Mouse (Mus musculus) T-helper 1 cell (primary cell): ENCODE data around the gene Mllt1.

Experiments
- in situ Hi-C: fragments of 300-600 bp; cut with MboI, MseI; formaldehyde crosslinking; loops from one replicate; pipeline ENCODE4 v1.15.1; 2025; ENCODE audit warnings: high pct_unique_total_duplicates

The Mllt1 gene

DNA sequence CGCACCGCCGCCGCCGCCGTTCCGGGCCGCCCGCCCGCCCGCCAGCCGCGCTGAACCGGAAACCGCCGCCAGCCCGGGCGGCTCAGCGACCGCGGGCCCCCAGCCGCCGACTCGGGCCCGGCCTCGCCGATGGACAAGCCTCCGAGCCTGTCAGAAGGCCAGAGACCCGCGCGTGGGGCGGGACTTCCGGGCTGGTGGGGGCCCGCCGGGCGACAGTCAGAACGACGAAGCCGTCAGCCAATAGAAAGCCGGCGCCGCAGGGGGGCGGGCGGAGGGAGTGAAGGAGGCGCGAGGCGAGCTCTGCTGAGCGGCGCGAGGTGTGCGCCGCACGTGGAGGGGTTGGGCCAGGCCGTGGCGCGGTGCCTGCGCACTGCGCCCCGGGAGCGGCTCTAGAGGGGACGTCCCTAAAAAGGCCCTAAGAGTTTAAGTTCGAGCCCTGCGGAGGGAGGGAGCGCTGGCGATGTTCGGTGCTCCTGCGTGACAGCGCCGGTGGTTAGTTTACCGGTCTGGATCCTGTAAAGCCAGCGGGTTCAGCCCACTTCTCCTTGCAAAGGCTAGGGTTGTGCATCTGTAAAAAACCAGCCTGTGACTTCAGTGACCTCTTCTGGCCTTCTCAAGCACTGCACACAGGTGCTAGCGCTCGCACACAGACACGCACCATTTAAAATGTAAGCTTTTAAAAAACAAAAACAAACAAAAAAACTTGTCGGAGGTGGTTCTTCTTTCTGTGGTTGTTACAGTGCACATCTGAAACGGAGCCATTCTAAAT lies at the start of gene Mllt1:
Gene Mllt1 (minus strand): TSS at position 53 of the 769 bp plus-strand sequence.
- in situ Hi-C loops, result loop anchor here (5.0 kb wide), 1 partner anchor 42 kb away; no protein-coding TSS in a partner anchor

DNA sequence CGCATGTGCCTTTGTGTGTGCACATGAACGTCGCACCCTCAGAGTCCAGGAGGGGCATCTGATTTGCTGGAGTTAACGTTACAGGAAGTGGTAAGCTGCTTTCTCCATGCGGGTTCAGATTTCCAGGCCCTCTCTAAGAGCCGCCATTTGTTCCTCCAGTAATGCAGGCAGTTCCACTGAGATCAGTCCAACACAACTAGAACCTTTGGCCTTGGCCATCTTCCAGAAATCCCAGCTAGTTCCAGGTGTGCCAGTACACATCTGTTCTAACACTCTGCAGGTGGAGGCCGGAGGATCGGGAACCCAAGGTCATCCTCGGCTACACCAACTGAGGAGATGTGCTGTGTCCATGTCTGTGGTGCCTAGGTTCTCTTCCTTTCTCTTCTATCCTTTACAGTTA lies 49.7 kb upstream of the Mllt1 start:
- in situ Hi-C loops, result no loop called here

DNA sequence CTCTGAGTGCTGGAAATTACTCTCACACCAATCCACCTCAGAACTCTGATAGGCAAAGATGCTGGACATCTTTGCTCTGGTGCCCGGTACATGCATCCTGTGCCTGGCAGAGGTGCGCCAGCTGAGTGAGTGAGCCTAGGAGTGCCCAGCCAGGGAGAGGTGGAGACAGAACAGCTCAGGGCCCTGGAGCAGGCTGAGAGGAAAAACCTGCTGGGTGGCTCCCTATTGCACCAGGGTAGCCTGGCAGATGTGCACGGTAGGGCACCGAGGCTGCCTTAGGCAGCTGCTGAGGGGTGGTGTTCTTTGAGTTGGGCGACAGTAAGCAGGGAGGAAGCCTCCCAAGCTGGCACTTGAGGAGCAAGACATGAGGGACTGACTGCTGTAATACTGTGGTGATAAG lies 46.8 kb upstream of the Mllt1 start, which contains the start of gene Acer1:
Gene Acer1 (minus strand): TSS at position 114 of the 400 bp plus-strand sequence.
- in situ Hi-C loops, result no loop called here

DNA sequence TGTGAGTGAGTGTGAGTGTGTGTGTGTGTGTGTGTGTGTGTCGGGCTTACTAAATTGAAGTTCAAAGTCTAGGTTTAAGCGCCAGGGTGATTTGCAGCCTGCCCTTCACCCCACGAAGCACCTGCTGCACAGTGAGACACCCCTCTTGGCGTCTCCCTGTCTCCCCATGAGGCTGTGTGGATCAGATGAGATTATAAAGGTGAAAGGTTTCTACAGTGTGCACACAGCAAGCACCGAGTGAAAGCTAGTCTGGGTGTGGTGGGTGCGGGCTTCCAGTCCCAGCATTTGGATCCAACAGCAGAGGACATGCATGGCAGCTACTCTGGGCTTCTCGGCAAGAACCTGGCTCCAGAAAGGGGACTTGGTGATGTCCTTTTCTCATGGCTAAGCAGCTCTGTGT lies 45.8 kb upstream of the Mllt1 start:
- in situ Hi-C loops, result no loop called here

DNA sequence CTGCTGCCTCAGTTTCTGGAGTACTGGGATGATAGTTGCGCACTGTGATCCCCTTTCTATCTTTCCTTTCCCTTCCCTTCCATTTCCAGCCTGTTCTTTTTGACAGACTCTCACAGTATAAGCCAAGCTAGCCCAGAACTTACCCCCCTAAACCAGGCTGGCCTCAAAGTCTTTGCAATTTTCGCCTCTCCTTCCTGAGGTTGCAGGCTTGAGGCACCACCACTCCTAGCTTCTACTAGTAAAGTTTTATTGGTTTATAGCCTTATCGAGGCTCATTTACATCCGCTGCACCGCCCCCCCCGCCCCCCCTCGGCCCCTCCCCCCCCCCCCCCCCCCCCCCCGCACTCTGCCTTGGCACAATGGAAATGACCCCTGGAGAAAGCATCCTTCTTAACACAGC lies 44.3 kb upstream of the Mllt1 start:
- in situ Hi-C loops, result loop anchor here (5.0 kb wide), 1 partner anchor 42 kb away; the partner anchor contains the start of gene Mllt1

DNA sequence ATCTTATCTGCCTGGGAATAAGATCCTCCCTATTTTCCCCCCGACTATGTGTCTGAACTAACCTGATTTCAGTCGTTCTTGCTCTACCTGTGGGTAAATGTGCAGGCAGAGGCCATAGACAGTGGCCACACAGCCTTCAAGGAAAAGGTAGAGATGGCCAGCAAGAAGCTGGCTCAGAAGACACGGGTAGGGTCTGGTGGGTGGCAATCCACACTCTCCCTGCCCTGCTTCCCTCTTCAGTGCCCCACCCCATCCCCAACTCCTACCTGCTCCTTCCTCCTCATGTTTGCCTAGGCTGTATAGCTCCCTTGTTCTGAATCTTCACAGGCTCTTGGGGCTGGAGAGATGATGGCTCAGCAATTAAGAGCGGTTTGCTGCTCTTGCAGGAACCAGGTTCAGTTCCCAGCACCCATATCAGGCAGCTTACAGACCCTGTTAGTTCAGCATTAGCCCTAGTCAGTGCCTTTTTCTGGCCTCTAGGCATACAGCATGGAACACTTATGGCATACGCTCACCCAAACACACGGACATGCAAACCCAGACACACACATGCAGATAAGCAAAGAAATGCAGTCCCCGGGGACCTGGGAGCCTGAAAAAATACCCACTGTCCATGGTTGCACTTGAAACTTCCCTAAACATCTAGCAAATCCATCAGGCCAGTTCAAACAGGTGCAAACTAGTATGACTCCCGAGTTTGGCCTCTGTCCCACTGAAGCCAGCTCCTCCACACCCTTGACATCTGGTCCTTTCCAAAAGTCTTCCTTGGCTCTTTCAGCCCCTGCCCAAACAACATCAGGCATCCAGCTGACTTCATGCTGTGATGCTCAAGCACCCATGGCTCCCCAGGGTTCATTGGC lies 41.5 kb upstream of the Mllt1 start:
- in situ Hi-C loops, result loop anchor here (5.0 kb wide), 1 partner anchor 39 kb away; the partner anchor contains the start of gene Mllt1

DNA sequence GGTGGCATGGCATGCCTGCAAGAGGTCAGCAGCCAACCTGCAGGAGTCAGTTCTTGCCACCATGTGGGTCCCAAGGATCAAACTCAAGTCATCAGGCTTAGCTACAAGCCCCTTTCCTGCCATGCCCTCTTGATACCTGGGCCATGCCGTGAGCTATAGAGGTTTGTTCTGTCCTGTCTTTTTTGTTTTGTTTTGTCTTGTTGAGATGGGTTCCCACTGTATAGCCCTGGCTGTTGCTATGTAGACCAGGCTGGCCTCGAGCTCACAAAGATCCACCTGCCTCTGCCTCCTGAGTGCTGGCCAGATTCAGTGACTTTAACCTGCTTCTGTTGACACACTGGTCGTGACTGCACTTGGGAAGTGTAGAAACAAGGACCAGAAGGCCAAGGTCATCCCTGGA lies 40.2 kb upstream of the Mllt1 start:
- in situ Hi-C loops, result loop anchor here (5.0 kb wide), 1 partner anchor 38 kb away; the partner anchor contains the start of gene Mllt1

DNA sequence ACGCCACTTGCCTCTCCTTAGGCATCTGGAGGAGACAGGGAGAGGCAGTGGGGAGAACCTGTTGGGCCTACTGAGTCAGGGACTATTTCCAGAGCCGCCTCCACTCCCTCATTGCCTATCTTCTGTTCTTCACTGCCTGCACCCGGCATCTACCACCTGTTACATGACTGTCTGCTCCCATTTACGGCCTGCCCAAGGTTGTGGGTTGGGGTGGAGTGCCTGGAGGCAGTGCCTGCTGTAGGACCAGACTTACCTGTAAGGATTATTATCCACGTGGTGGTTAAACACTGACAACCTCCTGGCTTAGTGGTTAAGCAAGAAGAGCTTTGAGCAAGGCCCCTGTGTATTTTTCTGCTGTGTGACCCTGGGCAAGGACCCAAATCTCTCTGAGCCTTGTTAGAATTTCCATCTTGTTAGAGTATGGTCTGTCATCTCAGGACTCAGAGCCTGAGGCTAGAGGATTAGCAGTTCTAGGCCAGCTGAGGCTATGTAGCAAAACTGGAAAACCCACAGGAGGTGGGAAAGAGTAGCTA lies 39.6 kb upstream of the Mllt1 start:
- in situ Hi-C loops, result loop anchor here (5.0 kb wide), 1 partner anchor 37 kb away; the partner anchor contains the start of gene Mllt1

DNA sequence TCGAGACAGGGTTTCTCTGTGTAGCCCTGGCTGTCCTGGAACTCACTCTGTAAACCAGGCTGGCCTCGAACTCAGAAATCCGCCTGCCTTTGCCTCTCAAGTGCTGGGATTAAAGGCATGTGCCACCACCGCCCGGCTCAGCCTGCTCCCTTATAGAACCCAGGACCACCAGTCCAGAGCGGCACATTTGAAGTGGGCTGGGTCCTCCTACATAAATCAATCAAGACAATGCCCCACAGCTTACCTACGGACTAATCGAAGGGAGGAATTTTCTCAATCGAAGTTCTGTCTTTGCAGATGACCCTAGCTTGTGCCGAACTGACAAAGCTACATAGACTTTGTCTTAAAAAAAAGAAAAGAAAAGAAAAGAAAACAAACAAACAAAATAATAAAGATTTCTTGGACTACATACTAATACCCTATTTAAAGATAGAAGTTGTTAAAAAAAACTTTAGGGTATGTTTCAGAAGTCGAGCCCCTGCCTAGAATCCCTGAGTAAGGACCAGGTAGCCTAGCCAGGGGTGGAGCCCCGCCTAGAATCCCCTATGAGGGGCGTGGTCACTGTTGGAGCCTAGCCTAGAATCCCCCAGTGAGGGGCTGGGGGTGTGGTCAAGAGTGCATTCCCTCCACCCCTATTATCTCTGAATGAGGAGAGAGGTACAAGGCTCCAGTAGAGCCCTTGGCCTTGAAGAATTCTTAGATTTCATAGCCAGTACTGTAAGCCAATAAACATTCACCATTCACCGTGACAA lies 38.9 kb upstream of the Mllt1 start:
- in situ Hi-C loops, result no loop called here

DNA sequence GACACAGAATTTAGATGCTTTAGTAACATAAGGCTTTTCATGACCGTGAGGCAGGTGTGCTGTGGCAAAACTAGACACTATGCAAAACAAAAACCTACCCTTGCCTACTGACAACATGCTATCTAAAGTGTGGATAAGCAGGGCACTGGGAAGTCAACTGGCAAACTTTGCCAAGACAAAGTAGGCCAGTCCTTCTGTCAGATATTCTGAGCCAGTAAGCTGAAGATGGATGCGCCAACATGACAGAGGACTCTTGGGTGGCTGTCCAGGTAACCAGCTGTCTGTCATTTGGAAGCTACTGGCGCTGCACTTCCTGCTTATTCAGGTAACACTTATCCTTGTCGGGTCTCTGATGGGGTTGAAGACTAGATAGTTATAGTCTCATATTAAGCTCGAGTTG lies 34.9 kb upstream of the Mllt1 start:
- in situ Hi-C loops, result no loop called here

DNA sequence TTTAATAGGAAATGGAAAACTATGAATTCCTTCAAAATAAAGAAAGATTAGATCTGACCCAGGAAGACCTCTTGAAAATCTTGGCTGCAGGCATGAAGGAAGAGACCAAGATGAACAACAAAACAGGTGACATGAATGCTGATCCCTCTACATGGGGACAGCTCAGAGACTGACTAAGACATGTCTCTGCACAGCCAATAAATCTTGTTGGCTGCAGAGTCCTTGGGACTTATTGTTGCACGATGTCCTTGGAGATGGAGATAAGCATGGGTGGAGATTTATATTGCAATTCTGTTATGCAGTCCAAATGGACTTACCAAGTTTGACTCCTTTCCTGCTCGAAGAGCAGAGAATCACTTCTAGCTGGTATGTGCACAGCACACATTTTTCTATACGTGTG lies 34.1 kb upstream of the Mllt1 start:
- in situ Hi-C loops, result no loop called here

DNA sequence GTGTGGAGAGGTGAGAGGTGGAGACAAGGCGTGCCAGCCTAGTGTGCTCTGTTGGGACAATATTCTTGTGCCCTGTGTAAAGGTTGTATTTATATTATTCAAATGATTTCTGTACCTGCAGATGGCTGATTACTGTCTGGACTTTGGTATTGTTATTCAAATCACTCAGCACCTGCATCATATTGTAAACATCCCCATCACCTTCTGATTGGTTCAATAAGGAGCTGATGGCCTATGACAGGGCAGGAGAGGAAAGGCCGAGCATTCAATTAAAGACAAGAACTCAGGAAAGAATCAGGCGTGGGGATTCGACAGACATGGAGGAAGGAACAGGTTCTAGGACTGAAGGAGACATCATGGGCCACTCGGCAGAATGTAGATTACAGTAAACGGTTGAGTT lies 28.4 kb upstream of the Mllt1 start:
- in situ Hi-C loops, result no loop called here

DNA sequence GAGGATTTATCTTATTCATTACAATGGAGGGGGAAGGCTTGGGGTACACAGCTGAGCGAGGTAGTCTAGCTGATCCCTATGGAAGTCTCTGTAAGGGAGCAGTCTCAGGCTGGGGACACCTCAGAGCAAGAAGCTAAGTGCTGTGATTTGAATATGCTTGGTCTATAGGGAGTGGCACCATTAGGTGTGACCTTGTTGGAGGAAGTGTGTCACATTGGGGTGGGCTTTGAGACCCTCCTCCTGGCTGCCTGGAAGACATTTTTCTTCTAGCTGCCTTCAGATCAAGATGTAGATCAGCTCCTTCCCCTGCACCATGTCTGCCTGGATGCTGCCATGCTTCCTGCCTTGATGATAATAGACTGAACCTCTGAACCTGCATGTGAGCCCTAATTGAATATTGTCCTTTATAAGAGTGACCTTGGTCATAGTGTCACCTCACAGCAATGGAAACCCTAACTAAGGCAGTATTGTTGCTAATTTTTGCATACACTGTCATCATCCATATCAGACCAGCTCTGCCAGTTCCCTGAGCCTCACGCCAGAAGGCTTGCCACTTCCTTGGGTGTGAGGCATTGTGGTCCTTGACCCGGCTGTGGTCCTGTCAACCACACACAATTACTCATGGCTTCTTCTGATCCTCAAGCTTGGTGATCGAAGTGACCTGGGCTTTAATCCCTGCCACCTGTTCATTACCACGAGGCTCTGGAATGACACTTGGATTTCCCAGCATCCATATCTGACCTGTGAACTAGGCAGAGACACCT lies 27.6 kb upstream of the Mllt1 start:
- in situ Hi-C loops, result no loop called here

DNA sequence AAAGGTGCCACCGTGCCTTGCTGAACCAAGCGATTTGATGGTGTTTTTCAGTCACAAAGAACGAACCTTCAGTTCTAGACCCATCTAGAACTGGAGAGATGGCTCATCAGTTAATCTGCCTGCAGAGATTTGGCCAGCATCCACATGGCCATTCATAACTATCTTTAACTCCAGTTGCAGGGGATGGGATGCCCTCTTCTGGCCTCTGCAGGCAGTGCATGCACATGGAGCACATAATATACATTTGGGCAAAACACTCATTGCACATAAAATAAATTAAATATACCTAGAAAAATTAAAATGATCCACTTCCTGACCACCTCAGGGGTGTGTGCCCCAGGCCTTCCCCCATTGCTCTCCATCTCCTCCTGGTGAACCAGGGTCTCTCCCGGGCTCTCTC lies 26.7 kb upstream of the Mllt1 start:
- in situ Hi-C loops, result no loop called here

DNA sequence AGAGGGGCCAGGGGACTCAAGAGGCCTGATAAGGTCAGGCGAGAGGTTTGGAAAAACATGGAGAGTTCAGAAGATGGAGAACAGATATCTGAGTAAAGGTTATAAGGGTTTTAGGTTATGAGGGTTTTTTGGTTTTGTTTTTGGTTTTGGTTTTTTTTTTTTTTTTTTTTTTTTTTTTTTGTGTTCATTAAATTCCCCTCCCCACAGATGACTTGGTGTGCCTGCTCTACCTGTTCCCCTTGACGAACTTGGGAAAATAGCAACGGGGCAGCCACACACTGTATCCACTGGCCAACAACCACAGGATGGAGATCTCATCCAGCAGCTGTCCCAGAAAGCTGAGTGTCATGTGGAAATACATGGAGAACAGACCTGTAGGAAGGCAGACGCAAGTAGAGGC lies 23.5 kb upstream of the Mllt1 start:
- in situ Hi-C loops, result no loop called here

DNA sequence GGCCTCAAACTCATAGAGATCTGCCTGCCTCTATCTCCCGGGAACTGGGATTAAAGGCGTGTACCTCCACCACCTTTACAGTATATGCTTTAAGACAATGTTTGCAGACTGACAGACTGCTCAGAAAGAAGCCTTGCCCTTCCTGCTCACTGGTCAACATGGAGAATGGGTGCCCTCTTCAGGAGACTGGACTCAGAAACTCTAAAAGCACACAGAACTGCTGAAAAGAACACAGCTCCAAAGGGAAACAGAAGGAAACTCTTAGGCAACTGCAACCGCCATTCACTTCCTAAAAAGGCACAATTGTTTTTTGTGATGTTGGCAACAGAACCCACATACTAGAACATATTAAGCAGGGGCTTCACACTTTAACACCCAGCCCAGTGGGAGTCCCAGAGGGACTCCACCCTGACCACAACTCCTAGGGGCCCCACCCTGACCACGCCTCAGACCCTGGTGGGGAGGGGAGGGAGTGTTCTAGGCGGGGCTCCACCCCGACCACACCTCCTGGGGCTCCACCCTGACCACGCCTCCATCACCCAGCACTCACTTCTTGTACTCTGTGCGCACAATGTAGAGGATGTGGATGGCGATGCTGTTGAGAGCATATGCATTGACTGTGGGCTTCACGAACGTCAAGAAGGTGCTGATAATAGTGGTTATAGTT lies 22.7 kb upstream of the Mllt1 start:
- in situ Hi-C loops, result no loop called here

DNA sequence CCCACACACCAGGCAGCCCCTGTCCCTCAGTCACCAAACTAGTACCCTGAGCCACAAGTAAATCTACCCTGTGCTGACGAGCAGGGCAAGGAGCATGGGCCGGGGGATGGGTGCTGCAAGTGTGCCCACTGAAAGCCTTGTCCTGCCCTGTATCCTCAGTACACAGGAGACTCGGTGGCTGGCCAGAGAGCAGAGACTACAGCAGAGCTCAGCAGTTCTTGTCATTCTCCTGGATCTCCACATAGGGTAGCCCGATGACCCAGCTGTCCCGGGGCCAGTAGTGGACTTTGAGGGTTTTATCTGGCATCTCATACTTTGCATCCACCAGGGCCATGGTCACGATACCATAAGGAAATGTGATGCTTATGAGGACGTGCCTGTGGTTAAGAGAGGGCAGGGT lies 19.7 kb upstream of the Mllt1 start:
- in situ Hi-C loops, result no loop called here

DNA sequence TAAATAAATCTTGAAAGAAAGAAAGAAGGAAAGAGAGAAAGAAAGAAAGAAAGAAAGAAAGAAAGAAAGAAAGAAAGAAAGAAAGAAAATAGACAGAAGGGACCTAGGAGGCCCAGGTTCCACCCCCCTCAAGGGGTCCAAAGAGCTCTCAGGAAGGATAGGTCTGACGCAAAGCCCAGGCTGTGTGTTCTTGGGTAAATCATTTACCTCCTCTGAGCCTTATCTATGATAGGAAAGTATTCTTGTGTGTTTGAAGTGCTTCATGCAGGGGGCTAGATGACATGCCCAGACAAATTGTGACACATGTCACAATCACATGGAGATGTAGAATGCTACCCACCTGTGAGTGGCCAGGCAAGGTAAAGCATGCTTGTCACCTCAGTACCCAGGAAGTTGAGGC lies 17.4 kb upstream of the Mllt1 start:
- in situ Hi-C loops, result no loop called here

DNA sequence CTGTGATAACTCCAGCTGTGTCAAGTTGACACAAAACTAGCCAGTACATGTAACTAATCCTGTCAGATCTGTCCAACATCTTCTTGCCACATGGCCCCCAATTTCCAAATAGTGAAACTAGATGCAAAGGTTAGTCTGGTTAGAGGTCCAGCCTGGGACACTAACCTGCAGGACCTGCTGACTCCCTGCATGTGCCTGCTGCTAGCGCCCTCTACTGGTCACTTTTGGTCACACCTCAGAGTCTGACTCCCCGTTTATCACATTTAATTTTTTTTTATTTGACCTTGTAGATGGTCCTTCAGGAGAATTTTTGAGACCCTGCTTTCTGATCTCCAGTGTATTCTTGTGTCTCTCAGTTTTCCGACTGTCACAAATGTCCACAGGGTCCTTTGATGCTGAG lies 15.7 kb upstream of the Mllt1 start:
- in situ Hi-C loops, result no loop called here

DNA sequence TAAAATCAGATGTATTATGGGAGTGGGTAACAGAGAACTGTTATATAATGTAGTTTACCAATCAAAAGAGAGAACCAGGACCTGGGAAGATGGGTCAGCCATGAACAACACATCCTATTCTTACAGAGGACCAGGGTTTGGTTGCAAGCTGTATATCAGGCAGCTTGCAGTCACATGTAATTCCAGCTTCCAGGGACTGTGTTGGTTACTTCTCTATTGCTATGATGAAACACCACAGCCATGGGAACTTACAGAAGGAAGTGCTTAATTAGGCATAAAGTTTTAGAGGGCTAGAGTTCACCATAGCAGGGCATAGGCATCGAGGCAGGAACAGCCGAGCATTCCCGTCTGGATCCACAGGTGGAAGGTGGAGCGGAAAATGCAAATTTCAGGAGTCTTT lies 3.5 kb upstream of the Mllt1 start:
- in situ Hi-C loops, result loop anchor here (5.0 kb wide), 1 partner anchor 39 kb away; no protein-coding TSS in a partner anchor
